Mouse (Mus musculus) erythroid progenitor cell, adult 5-6 weeks (primary cell): ENCODE data around the gene Glp1r. TPM values are rescaled to one million over a fixed set of nuclear protein-coding genes. Genes with fewer than 3 reads are reported as not detected.

ENCODE experiments used
- ATAC-seq: replicated peaks from 2 replicates; pipeline ENCODE4 v1.8.0; 2016; ENCODE audit warnings: moderate number of reproducible peaks, mild to moderate bottlenecking, moderate TSS enrichment, inconsistent platforms; ENCODE audit not compliant: poor library complexity, low FRiP score, severe bottlenecking
- total RNA-seq, 2 experiments: library from RNA; stranded (forward) in 1 of 2; stranded (reverse) in 1 of 2; fragments of 150-400 nt in 1 of 2; fragments of 186-747, 209-891 nt in 1 of 2; gene quantifications; 2 replicates each; pipeline versions ENCODE4 v1.2.3 to v1.2.4; 2015 to 2017; ENCODE audit warnings: low replicate concordance in 2 of 2

Glp1r gene
- total RNA-seq, 2 experiments from 2014 or later = not detected

GRCm38 (mm10) chr17:30910866-30911731 is 9.5 kb downstream of the Glp1r start:
- ATAC-seq = no peak

GRCm38 (mm10) chr17:30911732-30912088 is 10.1 kb downstream of the Glp1r start:
- ATAC-seq = no peak

GRCm38 (mm10) chr17:30912536-30912935 is 10.9 kb downstream of the Glp1r start:
- no peak for ATAC-seq

- ATAC-seq = no peak
These were observed 12.6 kb downstream of the Glp1r start for GRCm38 (mm10) chr17:30914264-30914663.

DNA sequence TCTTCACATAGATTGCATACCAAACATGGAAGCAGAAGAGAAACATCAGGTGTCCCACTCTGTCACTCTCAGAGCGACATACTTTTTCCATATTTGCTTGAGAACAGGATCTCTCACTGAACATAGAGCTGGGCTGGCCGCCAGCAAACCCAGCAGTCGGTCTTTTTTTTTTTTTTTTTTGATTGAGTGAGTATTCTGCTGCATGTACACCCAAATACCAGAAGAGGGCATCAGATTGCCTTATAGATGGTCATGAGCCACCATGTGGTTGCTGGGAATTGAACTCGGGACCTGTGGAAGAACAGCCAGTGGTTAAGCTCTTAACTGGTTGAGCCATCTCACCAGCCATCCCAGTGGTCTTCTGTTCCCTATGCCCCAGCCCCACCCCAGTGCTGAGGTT is 21.9 kb downstream of the Glp1r start:
- ATAC-seq = no peak

GRCm38 (mm10) chr17:30930827-30931226 is 29.2 kb downstream of the Glp1r start:
- ATAC-seq = no peak

- ATAC-seq = no peak
These were observed 31.2 kb downstream of the Glp1r start for GRCm38 (mm10) chr17:30932836-30933235.

GRCm38 (mm10) chr17:30935301-30935700 is 33.7 kb downstream of the Glp1r start:
- ATAC-seq = no peak

- no peak for ATAC-seq
These were observed 36.9 kb downstream of the Glp1r start for GRCm38 (mm10) chr17:30938554-30938953.

- no peak for ATAC-seq
These were observed 46.8 kb downstream of the Glp1r start for GRCm38 (mm10) chr17:30948382-30948781.

DNA sequence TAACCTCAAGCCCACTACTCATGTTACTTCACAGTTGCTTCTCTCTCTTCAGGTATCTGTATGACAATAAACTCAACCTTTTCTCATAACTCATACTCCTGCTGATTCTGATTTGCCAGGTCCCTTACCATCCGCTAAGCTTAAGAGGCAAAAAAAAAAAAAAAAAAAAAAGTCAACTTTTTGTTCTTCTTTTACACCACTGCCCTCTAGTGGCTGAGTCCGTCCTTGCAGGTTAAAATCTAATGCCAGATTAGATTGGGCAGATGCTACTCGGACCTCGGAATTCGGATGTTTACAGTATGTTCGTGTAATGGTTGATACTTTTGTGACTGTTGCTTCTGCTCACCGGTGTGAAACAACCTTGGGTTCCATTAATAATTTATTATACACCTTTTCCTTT is 49.2 kb downstream of the Glp1r start:
- no peak for ATAC-seq

DNA sequence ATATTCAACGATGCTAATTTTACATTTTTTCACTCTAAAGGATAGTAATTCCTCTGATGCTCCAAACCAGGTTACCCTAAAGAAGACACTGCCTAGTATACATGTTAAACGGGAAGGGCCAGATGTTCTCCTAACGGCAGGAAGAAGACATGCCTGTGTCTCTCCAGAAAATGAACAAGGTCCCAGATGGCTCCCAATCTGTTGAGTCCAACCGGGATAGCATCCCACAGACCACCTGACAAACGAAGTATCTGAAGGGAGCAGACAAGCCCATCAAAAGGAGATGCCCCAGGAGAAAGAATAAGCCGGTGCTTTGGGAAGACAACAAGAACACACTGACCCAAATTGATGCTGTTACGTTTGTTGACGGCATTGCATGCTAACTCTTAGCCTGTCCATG is 50.0 kb downstream of the Glp1r start:
- ATAC-seq = no peak

- ATAC-seq = no peak
These were observed 52.7 kb downstream of the Glp1r start, which contains the start of gene Umodl1 for GRCm38 (mm10) chr17:30954340-30954739. Gene Umodl1, plus strand, starts transcription at chr17:30954640.

DNA sequence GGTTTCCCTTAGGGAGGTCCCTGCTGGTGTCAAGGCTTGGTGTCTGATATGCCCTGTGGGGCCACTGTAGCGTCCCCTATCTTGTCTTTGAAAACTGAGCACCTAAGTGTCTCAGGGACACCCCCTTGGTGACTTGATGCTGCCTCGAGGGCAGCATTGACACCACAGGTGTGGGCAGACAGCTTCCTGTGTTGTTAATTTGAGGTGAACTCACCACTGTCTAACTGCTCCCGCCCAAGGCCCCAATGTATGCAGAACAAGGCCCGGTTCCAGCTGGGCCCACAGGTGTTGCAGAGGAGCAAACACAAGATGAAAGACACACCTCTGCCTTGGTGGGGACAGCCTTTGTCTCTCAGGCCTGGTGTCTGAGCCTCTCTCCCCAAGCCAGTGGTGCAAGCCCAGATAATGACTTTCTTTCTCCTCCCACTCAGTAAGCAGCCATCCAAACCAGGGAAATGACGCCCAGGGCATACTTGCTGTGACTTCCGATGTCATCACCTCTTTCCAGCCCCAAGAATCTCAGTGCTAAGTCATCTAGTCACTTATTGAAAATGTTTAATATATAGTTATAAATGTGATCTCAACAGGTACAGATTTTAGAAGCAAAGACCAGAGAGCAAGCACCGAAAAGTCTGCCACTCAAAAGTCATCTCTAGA is 60.4 kb downstream of the Glp1r start:
- no peak for ATAC-seq

- no peak for ATAC-seq
These were observed 61.3 kb downstream of the Glp1r start for GRCm38 (mm10) chr17:30962880-30963279.

GRCm38 (mm10) chr17:30969983-30970382 is 68.4 kb downstream of the Glp1r start:
- no peak for ATAC-seq

GRCm38 (mm10) chr17:30971877-30972276 is 70.3 kb downstream of the Glp1r start:
- ATAC-seq = no peak

- no peak for ATAC-seq
These were observed 71.7 kb downstream of the Glp1r start for GRCm38 (mm10) chr17:30973332-30973731.

- no peak for ATAC-seq
These were observed 75.7 kb downstream of the Glp1r start for GRCm38 (mm10) chr17:30977290-30977689.

DNA sequence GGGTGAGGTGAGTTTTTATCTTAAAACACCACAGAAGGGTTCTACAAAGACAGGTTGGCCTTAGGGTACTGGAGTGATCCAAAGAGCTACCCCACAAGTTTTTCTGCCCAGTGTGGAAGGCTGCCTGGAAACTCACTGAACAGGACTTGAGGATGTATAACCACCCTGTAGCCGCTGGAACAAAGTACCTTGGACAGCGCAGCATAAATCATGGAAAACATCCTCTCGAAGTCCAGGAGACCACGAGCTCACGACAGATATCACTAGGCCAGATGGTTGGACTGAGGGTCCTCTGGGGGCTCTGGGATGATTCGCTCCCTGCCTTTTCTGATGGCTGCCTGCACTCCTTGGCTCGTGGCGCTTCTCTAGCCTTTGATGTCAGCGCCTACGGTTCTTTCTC is 76.9 kb downstream of the Glp1r start:
- no peak for ATAC-seq

DNA sequence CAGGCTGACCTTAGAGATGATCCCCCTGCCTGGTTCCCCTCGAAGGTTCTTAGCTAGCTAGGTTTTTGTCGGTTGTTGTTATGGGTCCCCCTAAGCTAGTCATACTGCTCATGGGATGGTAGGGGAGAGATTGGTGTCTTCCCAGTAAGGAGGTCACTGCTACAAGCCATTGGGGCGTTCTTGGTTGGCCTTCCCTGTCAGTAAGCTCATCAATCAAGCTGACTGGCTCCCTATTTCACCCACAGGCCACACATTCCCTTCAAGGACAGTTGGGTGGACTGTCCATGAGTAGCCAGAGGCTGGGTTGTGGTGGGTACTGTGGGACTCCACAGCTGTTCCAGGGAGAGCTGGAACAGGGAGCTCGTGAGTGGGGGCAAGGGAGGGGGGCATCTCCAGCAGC is 81.9 kb downstream of the Glp1r start:
- no peak for ATAC-seq
